Mouse (Mus musculus): ENCODE measurements around the gene Gpr55. TPM values are rescaled to one million over a fixed set of nuclear protein-coding genes. Genes with fewer than 3 reads are reported as not detected.

The Gpr55 gene
- polyA plus RNA-seq, 1 experiment from 2014 or later, result 0.09 TPM

GRCm38 (mm10) chr1:85977709-85978108 is 16.9 kb upstream of the Gpr55 start:
- no peaks in the 10 kb centered on the region for H3K36me3 ChIP-seq
- ATAC-seq (ENCODE audit: low FRiP score), result no peak
- WGBS, result 73% methylated on average over 3 of the region's 3 CpGs
- no peaks in the 10 kb centered on the region for H3K9me3 ChIP-seq (replicated peaks)
- H3K4me2 ChIP-seq (replicated peaks), result no peak overlapping the region
- no peaks in the 10 kb centered on the region for H3K4me1 ChIP-seq
- no peak overlapping the region for H3K4me3 ChIP-seq
- no peak overlapping the region for H3K27ac ChIP-seq
- H3K27me3 ChIP-seq, result no peaks in the 10 kb centered on the region
- H3K9ac ChIP-seq, result no peak overlapping the region

- no peaks in the 10 kb centered on the region for H3K4me1 ChIP-seq
- H3K9ac ChIP-seq, result no peak overlapping the region
- no peak overlapping the region for H3K4me3 ChIP-seq
- no peak overlapping the region for H3K4me2 ChIP-seq (replicated peaks)
- WGBS, result 85% methylated on average over 2 of the region's 2 CpGs
- ATAC-seq (ENCODE audit: low FRiP score), result no peak
- no peaks in the 10 kb centered on the region for H3K27me3 ChIP-seq
- no peak overlapping the region for H3K27ac ChIP-seq
- H3K36me3 ChIP-seq, result no peaks in the 10 kb centered on the region
- H3K9me3 ChIP-seq (replicated peaks), result no peaks in the 10 kb centered on the region
Measured at GRCm38 (mm10) chr1:85973468-85973877, 12.7 kb upstream of the Gpr55 start.

DNA sequence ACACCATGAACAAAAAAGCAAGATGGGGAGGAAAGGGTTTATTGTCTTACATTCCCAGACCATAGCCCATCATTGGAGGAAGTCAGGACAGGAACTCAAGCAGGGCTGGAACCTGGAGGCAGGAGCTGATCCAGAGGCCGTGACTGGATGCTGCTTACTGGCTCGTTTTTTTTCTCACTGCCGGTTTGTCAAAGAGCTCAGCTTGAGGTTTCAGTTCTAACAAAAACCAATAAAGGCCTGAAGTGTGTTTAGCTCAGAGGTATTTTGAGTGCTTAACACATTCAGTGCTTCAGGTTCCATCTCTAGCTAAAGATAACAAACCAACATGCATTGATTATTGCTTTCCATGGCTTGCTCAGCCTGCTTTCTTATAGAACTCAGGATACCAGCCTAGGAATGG is 11.5 kb upstream of the Gpr55 start:
- Histone ChIP-seq H3K9ac (no peak overlapping the region), H3K4me3 (no peak overlapping the region), H3K27me3 (no peaks in the 10 kb centered on the region), H3K27ac (no peak overlapping the region), H3K36me3 (no peaks in the 10 kb centered on the region), H3K4me2 (replicated peaks) (no peak overlapping the region), H3K4me1 (no peaks in the 10 kb centered on the region), H3K9me3 (replicated peaks) (no peaks in the 10 kb centered on the region)
- no peak for ATAC-seq (ENCODE audit: low FRiP score)
- WGBS, result 73% methylated on average over 3 of the region's 3 CpGs

DNA sequence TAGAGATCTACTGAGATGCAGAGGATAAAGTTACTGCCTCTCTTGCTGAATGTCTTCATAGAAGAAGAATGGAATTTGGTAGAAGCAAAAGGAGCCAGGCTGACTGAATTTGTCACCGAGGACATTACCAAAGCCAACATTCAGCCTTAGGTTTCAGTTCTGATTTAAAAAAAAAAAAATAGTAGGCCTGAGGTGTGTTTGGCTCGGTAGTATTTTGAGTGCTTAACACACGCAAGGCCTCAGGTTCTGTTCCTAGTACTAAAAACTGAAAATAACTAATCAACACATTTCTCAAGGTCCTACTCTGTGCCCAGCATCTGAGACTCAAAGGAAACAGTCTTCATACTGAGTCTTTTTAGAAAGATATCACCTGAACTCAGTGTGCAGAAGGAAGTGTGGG is 10.3 kb upstream of the Gpr55 start:
- no peak overlapping the region for H3K4me2 ChIP-seq (replicated peaks)
- no peaks in the 10 kb centered on the region for H3K27me3 ChIP-seq
- no peak overlapping the region for H3K9ac ChIP-seq
- H3K36me3 ChIP-seq, result no peaks in the 10 kb centered on the region
- no peak for ATAC-seq (ENCODE audit: low FRiP score)
- no peaks in the 10 kb centered on the region for H3K9me3 ChIP-seq (replicated peaks)
- no peak overlapping the region for H3K27ac ChIP-seq
- 96% methylated on average over 3 of the region's 3 CpGs for WGBS
- H3K4me1 ChIP-seq, result no peaks in the 10 kb centered on the region
- H3K4me3 ChIP-seq, result no peak overlapping the region

DNA sequence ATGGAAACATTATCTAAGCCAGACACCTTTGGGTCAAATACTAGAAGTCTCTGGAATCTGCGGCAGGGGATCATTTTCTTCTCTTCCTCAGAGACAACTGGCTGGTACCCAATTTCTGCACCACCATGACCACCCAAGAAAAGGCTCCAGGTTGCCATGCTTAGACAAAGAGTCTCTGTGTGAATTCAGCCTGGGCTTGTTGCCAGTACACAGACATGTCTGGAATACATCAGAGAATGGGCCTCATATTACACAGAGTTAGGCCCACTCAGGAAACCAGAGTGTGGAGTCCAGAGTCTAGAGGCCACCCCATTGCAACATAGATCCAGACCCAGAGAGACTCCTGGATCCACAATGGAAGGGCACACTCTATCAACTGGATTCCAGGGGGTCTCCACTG is 8.7 kb upstream of the Gpr55 start:
- WGBS, result 70% methylated on average over 1 of the region's 1 CpGs
- Histone ChIP-seq H3K4me1 (no peaks in the 10 kb centered on the region), H3K27ac (no peak overlapping the region), H3K36me3 (no peaks in the 10 kb centered on the region), H3K4me3 (no peak overlapping the region), H3K27me3 (no peaks in the 10 kb centered on the region), H3K4me2 (replicated peaks) (no peak overlapping the region), H3K9me3 (replicated peaks) (no peaks in the 10 kb centered on the region), H3K9ac (no peak overlapping the region)
- no peak for ATAC-seq (ENCODE audit: low FRiP score)

GRCm38 (mm10) chr1:85969081-85969480 is 8.3 kb upstream of the Gpr55 start:
- Histone ChIP-seq H3K36me3 (no peaks in the 10 kb centered on the region), H3K27ac (no peak overlapping the region), H3K4me1 (no peaks in the 10 kb centered on the region), H3K9me3 (replicated peaks) (no peaks in the 10 kb centered on the region), H3K4me2 (replicated peaks) (no peak overlapping the region), H3K4me3 (no peak overlapping the region), H3K27me3 (no peaks in the 10 kb centered on the region), H3K9ac (no peak overlapping the region)
- no peak for ATAC-seq (ENCODE audit: low FRiP score)
- WGBS, result 74% methylated on average over 1 of the region's 1 CpGs

- Histone ChIP-seq H3K4me2 (replicated peaks) (no peak overlapping the region), H3K9me3 (replicated peaks) (no peaks in the 10 kb centered on the region), H3K4me3 (no peak overlapping the region), H3K36me3 (no peaks in the 10 kb centered on the region), H3K27ac (no peak overlapping the region), H3K9ac (no peak overlapping the region), H3K4me1 (no peaks in the 10 kb centered on the region), H3K27me3 (no peaks in the 10 kb centered on the region)
- peak; percentile 16; the same call in 1 of the 2 replicates for ATAC-seq (ENCODE audit: low FRiP score)
- 79% methylated on average over 3 of the region's 3 CpGs for WGBS
Measured at GRCm38 (mm10) chr1:85965856-85966255, 5.0 kb upstream of the Gpr55 start.

DNA sequence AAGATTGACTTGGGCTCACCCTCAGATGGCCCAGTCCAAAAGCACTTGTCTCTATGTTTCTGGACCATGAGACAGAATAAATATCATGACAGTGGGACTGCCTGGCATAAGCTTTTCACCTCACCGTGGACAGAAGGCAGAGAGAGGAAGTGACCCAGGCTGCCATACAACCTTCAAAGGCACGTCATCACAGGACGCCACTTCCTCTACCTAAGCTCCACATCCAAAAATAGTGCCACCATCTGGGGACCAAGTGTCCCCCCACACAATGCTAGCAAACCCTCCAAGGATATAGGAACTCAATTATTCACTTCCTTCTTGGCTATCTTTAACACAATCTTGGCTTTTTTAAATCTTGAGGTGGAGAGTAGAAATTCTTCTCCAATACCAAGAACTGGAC is 1.3 kb upstream of the Gpr55 start:
- no peaks in the 10 kb centered on the region for H3K4me1 ChIP-seq
- no peak for ATAC-seq (ENCODE audit: low FRiP score)
- no peaks in the 10 kb centered on the region for H3K9me3 ChIP-seq (replicated peaks)
- H3K9ac ChIP-seq, result no peak overlapping the region
- no peaks in the 10 kb centered on the region for H3K36me3 ChIP-seq
- H3K27me3 ChIP-seq, result no peaks in the 10 kb centered on the region
- H3K4me2 ChIP-seq (replicated peaks), result no peak overlapping the region
- WGBS, result 85% methylated on average over 3 of the region's 3 CpGs
- H3K27ac ChIP-seq, result no peak overlapping the region
- no peak overlapping the region for H3K4me3 ChIP-seq

DNA sequence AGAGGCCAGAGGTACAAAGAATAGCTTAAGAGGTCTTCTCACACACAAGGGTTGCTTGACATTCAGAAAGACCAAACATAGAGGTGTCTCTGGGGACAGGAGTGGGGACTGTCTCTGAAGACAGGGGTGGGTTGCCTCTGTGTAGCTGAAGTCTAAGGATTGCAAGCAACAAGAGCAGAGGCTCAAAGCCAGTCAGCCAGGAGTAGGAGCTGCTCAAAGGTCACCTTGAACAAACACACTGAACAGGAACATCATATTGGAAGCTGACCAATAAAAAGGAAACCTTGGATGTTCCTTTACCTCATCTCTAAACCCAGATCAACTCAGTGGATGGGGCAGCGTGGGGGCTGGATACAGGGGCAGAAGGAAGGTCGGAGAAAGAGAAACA is 924 bp downstream of the Gpr55 start:
- no peaks in the 10 kb centered on the region for H3K27me3 ChIP-seq
- ATAC-seq (ENCODE audit: low FRiP score), result no peak
- WGBS, result 79% methylated on average over 2 of the region's 2 CpGs
- H3K9me3 ChIP-seq (replicated peaks), result no peaks in the 10 kb centered on the region
- H3K4me3 ChIP-seq, result no peak overlapping the region
- no peak overlapping the region for H3K9ac ChIP-seq
- H3K36me3 ChIP-seq, result no peaks in the 10 kb centered on the region
- no peak overlapping the region for H3K27ac ChIP-seq
- no peak overlapping the region for H3K4me2 ChIP-seq (replicated peaks)
- H3K4me1 ChIP-seq, result no peaks in the 10 kb centered on the region

DNA sequence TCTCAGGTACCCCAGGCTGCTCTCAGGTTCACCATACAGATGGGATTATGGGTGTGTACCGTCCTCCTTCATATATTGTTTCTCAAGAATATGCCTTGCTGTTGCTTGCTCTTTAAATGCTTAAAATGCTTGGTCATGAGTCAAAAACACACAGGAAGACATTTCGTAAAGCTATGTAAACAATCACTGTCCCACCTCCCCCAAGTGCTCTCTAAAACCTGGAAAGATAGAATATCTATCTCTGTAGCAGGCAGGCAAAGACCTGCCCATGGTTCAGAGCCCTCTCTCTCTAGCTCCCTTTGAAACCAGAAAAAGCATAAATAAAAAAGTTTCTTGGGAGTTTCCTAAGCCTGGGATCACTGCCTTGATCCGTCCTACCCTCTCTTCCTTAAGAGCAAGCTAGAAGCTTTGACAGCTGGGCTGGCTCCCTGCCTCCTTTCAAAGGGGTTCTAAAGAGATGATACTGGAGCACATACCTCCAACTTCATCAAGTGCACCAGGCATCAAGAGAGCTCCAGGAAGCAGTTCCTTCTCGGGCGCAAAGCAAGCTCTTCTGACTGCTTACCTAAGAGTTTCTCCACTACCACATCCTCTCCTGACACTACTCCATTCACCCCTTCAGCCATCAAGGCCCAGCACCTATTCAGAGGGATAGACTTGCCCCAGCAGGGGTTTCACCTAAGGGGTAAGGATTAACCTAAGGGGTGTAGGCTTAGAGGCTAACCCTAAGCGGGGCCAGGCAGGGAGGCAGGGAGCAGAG is 1.5 kb downstream of the Gpr55 start:
- no peak overlapping the region for H3K9ac ChIP-seq
- no peaks in the 10 kb centered on the region for H3K9me3 ChIP-seq (replicated peaks)
- WGBS, result 71% methylated on average over 6 of the region's 6 CpGs
- no peak overlapping the region for H3K27ac ChIP-seq
- no peaks in the 10 kb centered on the region for H3K36me3 ChIP-seq
- H3K27me3 ChIP-seq, result no peaks in the 10 kb centered on the region
- no peaks in the 10 kb centered on the region for H3K4me1 ChIP-seq
- ATAC-seq (ENCODE audit: low FRiP score), result no peak
- H3K4me2 ChIP-seq (replicated peaks), result no peak overlapping the region
- H3K4me3 ChIP-seq, result no peak overlapping the region

DNA sequence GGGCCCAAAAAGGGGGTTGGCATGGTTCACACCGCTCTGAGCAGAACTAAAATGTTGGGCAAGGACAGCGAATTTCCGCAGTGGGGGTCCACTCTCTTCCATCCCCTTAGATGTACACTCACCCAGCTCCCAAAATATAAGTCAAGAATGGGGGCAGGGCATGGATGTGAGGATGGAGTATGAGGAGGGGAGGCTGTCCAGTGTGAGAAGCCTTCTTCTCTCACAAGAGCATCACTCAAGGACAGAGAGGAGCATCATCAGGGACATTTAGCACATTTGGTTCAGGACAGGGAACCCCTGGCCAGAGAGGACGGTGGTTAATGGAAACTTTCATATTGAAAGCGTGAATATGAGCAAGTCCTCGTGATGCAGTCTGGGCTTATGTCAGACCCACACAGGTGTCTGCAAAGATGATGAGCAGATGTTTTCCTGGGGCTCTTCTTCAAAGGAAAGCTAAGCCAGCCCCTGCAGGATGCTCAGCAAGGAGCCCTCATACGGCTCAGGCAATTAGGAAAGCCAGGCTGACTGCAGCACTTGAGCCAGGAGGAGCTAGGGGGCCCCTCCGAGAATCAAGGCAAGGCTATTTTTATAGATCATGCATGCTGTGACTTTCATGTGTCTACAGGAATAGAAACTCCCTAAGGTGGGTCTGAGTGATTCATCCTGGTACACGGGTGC is 2.7 kb downstream of the Gpr55 start:
- H3K9ac ChIP-seq, result no peak overlapping the region
- ATAC-seq (ENCODE audit: low FRiP score), result no peak
- no peaks in the 10 kb centered on the region for H3K27me3 ChIP-seq
- no peak overlapping the region for H3K4me3 ChIP-seq
- no peaks in the 10 kb centered on the region for H3K4me1 ChIP-seq
- H3K27ac ChIP-seq, result no peak overlapping the region
- WGBS, result 62% methylated on average over 9 of the region's 9 CpGs
- no peaks in the 10 kb centered on the region for H3K36me3 ChIP-seq
- no peak overlapping the region for H3K4me2 ChIP-seq (replicated peaks)
- H3K9me3 ChIP-seq (replicated peaks), result no peaks in the 10 kb centered on the region

DNA sequence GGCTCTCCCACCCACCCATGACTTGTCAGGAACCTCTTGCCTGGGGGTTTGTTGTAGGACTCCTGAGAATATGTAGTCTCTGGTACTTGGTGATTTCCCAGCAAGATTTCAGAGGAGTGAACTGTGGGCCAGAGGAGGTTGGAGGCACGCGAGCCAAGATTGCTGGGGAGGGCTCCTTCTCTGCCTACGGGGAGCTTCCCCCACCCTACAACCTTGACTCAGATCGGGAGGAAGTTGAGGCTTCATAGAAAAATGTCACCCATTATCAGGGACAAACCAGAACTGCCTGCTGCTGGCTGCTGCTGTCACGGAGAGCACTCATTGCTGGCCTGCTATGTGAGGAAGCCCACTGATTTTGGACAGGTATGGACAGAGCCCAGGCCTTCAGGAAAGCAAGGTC is 3.5 kb downstream of the Gpr55 start:
- 86% methylated on average over 5 of the region's 5 CpGs for WGBS
- Histone ChIP-seq H3K27me3 (no peaks in the 10 kb centered on the region), H3K36me3 (no peaks in the 10 kb centered on the region), H3K4me3 (no peak overlapping the region), H3K27ac (no peak overlapping the region), H3K4me1 (no peaks in the 10 kb centered on the region), H3K9me3 (replicated peaks) (no peaks in the 10 kb centered on the region), H3K9ac (no peak overlapping the region), H3K4me2 (replicated peaks) (no peak overlapping the region)
- no peak for ATAC-seq (ENCODE audit: low FRiP score)

DNA sequence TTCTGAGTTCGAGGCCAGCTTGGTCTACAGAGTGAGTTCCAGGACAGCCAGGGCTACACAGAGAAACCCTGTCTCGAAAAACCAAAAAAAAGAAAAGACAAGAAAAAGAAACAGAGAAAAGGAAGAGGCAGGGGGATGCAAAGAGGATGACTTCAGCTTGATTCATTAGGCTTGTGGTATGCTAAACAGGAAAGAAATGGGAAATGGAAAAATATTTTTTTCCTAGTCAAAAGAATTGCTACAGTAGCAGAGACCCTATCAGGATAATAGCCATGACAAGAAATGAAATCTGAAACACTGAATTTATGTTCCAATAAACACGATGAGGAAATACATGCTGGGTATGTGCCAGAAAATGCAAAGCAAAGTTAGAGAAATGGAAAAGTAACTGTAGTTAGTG is 5.7 kb downstream of the Gpr55 start:
- ATAC-seq (ENCODE audit: low FRiP score), result no peak
- Histone ChIP-seq H3K36me3 (no peaks in the 10 kb centered on the region), H3K27me3 (no peaks in the 10 kb centered on the region), H3K9me3 (replicated peaks) (no peaks in the 10 kb centered on the region), H3K4me1 (no peaks in the 10 kb centered on the region), H3K4me2 (replicated peaks) (no peak overlapping the region), H3K27ac (no peak overlapping the region), H3K4me3 (no peak overlapping the region), H3K9ac (no peak overlapping the region)
- WGBS, result 84% methylated on average over 3 of the region's 3 CpGs

All from hindbrain, embryonic 12.5 days (tissue).